Mouse (Mus musculus) forebrain, postnatal 0 days (tissue): ENCODE results near the gene Cep350. TPM values are rescaled to one million over a fixed set of nuclear protein-coding genes. Genes with fewer than 3 reads are reported as not detected.

Experiments used
- ATAC-seq: fragments of 200-750 bp; cut with Nextera tagmentation; 2 replicates; pipeline ENCODE4 v1.8.0; 2017; ENCODE audit warnings: mild to moderate bottlenecking, moderate library complexity
- DNase-seq: peaks from one replicate; pipeline ENCODE4 v3.0.0-alpha.2; 2015
- H3K27ac ChIP-seq: fragments of 300-500 bp; sonication (generic); 2 replicates; pipeline ENCODE4 v1.5.1; 2014; ENCODE audit warnings: low read depth, mild to moderate bottlenecking, antibody characterized with exemption, low read length, moderate library complexity, mixed read lengths
- H3K27me3 ChIP-seq: fragments of 300-500 bp; sonication (generic); 2 replicates; pipeline ENCODE4 v1.6.1; 2014; ENCODE audit warnings: mild to moderate bottlenecking, low read length, mixed read lengths; ENCODE audit not compliant: insufficient read depth
- H3K36me3 ChIP-seq: fragments of 300-500 bp; sonication (generic); 2 replicates; pipeline ENCODE4 v1.6.1; 2014; ENCODE audit warnings: mild to moderate bottlenecking, moderate library complexity; ENCODE audit not compliant: insufficient read depth
- H3K4me1 ChIP-seq: fragments of 300-500 bp; sonication (generic); 2 replicates; pipeline ENCODE4 v1.6.1; 2014; ENCODE audit warnings: antibody characterized with exemption; ENCODE audit not compliant: insufficient read depth
- H3K4me2 ChIP-seq: fragments of 300-500 bp; sonication (generic); 2 replicates; pipeline ENCODE4 v1.6.1; 2014; ENCODE audit warnings: low read depth, mild to moderate bottlenecking, moderate library complexity
- H3K4me3 ChIP-seq: fragments of 300-500 bp; sonication (generic); 2 replicates; pipeline ENCODE4 v1.5.1; 2014; ENCODE audit warnings: low read depth, low read length, mixed read lengths
- H3K9ac ChIP-seq: fragments of 300-500 bp; sonication (generic); 2 replicates; pipeline ENCODE4 v1.6.1; 2014; ENCODE audit warnings: mild to moderate bottlenecking
- H3K9me3 ChIP-seq: fragments of 300-500 bp; sonication (generic); 2 replicates; pipeline ENCODE4 v1.6.1; 2016; ENCODE audit warnings: low read length
- CTCF ChIP-seq: sonication (generic); IDR thresholded peaks from 2 replicates; pipeline ENCODE4 v1.5.1; 2016; ENCODE audit warnings: antibody characterized with exemption, control low read depth, low read depth
- WGBS: fragments of 180-500 bp; shearing (Covaris S2); extraction: QIAGEN DNeasy Blood & Tissue Kit; methylation state at CpG from one replicate; pipeline ENCODE4 v1.1.7; 2014; 5-methylcytosine and 5-hydroxymethylcytosine counted together
- polyA plus RNA-seq: library from polyadenylated mRNA; unstranded; fragments of >200 nt; fragmentation: Nextera tagmentation; extraction: Ambion mirVana; gene quantifications from 2 replicates; pipeline ENCODE4 v1.2.1, GENCODE M21; 2015
- total RNA-seq: library from RNA; depleted of rRNA; stranded (reverse); fragments of >200 nt; gene quantifications from 2 replicates; pipeline ENCODE4 v1.2.3, GENCODE M21; 2014

Cep350 gene
- total and polyA plus RNA-seq, 2 experiments from 2014 or later = 10.1 to 34.1 TPM

DNA sequence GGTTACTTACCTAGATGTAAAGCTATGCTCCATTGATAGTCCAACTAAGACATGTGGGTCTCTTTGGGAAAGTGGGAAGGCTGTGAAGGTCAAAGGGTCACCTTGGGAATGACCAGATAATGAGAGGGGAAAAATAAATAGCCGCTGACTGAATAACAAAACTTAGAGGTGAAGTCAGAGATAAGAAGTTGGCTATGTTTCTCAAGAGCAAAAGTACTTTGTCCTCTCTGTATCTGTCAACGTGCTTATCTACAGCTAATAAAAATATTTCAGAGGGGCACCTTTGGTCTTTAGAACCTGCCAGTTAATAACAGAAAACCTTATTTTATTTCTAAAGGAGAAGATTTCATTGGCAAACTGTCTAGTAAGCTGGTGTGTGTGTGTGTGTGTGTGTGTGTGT lies 22.6 kb upstream of the Cep350 start:
- Histone ChIP-seq H3K36me3 (no peaks in the 10 kb centered on the region), H3K4me2 (no peak overlapping the region), H3K9ac (no peak overlapping the region), H3K27ac (no peak overlapping the region), H3K27me3 (no peaks in the 10 kb centered on the region), H3K4me1 (no peaks in the 10 kb centered on the region), H3K9me3 (no peaks in the 10 kb centered on the region), H3K4me3 (no peak overlapping the region)
- ATAC-seq (no peak), DNase-seq (no peak)
- TF ChIP-seq CTCF = no peak
- WGBS = 86% methylated on average over 2 of the region's 2 CpGs

DNA sequence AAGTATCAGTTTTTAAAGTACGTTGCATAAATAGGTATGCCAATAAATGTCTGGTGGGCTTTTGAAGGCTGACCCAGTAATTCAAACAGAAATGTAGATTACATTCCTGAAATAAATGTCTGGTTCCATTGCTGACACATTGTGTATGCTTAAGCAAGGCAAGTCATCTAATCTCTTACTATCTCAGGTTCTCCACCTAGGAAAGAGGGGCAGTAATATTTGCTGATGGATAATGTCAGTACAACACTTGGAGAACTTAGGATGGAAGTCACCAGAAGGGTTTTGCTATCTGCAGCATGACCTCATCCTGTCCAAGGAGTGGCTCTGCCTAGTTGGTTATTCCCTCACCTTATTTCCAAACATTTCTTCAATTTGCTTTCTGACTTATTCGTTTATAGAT lies 21.5 kb upstream of the Cep350 start:
- WGBS = 87% methylated on average over 2 of the region's 2 CpGs
- no peaks in the 10 kb centered on the region for H3K36me3 ChIP-seq

DNA sequence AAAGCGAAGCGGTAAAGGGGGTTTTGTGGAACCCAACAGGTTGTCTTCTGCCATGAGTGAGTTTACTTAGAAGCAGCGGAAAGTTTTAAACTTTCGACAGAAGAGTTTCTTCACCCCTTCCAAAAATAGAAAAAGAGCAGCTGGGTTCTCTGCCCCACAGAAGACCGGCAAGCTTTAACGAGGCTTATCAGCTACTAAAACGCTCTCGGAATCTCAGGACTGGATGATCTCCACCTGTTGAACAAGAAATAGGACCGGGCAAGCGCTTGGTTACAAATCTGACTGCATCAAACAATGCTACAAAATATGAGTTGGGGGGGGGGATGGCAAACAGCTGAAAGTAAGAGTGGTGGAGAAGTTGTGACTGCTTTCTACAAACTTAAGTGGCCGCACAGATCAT lies 17.3 kb upstream of the Cep350 start:
- H3K36me3 ChIP-seq = no peaks in the 10 kb centered on the region
- no peaks in the 10 kb centered on the region for H3K9me3 ChIP-seq
- no peak overlapping the region for H3K9ac ChIP-seq
- H3K27ac ChIP-seq = no peak overlapping the region
- no peak overlapping the region for H3K4me2 ChIP-seq
- no peaks in the 10 kb centered on the region for H3K4me1 ChIP-seq
- ATAC-seq (no peak), DNase-seq (no peak)
- no peak overlapping the region for H3K4me3 ChIP-seq
- H3K27me3 ChIP-seq = no peaks in the 10 kb centered on the region
- TF ChIP-seq CTCF = no peak
- 61% methylated on average over 11 of the region's 11 CpGs for WGBS

More for the DNA sequence above, 21.5 kb upstream of the Cep350 start:
- Histone ChIP-seq H3K4me1 (no peaks in the 10 kb centered on the region), H3K9ac (no peak overlapping the region), H3K27ac (no peak overlapping the region), H3K4me2 (no peak overlapping the region), H3K4me3 (no peak overlapping the region), H3K27me3 (no peaks in the 10 kb centered on the region), H3K9me3 (no peaks in the 10 kb centered on the region)
- no peak for DNase-seq
- no peak for ATAC-seq
- TF ChIP-seq CTCF = no peak

DNA sequence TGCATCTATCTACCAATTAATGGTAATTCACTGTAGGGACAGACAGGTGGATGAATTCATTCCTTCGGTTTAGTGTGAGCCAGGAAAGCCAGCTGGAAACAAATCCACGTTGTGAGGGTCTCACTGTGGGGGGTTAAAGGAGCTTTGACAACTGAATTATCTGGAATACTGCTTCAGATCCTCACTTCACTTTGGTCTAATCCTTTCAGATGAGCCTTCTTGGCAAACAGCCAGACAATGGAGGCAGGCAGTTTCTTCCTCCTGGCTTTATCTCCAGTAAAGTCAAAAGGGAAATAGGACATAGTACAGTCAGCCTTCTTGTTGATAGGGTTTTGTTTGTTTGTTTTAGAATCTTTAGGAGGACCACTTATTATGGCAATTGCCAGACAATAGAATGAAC lies 16.3 kb upstream of the Cep350 start:
- WGBS = 0% methylated on average over 2 of the region's 2 CpGs
- Histone ChIP-seq H3K4me2 (no peak overlapping the region), H3K9me3 (no peaks in the 10 kb centered on the region), H3K4me3 (no peak overlapping the region), H3K4me1 (no peaks in the 10 kb centered on the region), H3K9ac (no peak overlapping the region), H3K36me3 (no peaks in the 10 kb centered on the region), H3K27me3 (no peaks in the 10 kb centered on the region), H3K27ac (no peak overlapping the region)
- no peak for ATAC-seq
- no peak for DNase-seq
- TF ChIP-seq CTCF = no peak

DNA sequence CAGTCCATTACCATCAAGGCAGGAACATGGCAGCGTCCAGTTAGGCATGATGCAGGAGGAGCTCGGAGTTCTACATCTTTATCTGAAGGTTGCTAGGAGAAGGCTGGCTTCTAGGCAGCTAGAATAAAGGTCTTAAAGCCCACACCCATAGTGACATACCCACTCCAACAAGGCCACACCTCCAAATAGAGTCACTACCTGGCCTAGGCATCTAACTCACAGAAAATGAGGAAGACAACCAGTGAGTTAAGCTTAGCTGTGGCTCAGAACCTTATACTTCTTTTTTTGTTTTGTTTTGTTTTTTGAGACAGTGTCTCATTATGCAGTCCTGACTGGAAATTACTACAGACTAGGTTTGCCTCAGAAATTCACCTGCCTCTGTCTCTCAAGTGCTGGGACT lies 14.6 kb upstream of the Cep350 start:
- H3K4me1 ChIP-seq = no peaks in the 10 kb centered on the region
- no peak for TF ChIP-seq CTCF
- no peak overlapping the region for H3K27ac ChIP-seq
- H3K9me3 ChIP-seq = no peaks in the 10 kb centered on the region
- no peak for DNase-seq
- H3K36me3 ChIP-seq = no peaks in the 10 kb centered on the region
- ATAC-seq = no peak
- H3K27me3 ChIP-seq = no peaks in the 10 kb centered on the region
- WGBS = 79% methylated on average over 2 of the region's 2 CpGs
- H3K4me2 ChIP-seq = no peak overlapping the region
- H3K9ac ChIP-seq = no peak overlapping the region
- no peak overlapping the region for H3K4me3 ChIP-seq

DNA sequence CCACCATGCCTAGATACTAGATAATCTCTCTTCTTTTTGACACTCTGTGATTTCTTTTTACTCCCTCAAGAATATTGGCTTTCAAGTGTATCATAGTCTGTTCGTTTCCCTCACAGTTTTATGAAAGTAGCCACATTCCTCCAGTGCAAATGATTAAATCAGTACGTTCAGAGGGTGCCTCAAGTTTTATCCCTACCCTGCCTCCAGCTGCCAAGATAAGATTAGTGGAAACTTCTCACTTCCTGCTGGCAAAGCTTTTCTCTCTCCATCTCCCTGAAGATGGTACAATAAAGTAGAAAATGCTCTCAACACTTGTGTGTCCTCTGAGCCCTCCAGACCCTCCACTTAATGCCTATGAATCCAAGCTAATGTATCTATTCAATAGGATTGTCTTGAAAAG lies 1.9 kb upstream of the Cep350 start:
- no peak overlapping the region for H3K9ac ChIP-seq
- H3K27ac ChIP-seq = no peak overlapping the region
- H3K4me3 ChIP-seq = no peak overlapping the region
- H3K9me3 ChIP-seq = no peaks in the 10 kb centered on the region
- no peak for TF ChIP-seq CTCF
- H3K4me1 ChIP-seq = peaks cover 17% of the 10 kb centered on the region; the same call in 1 of the 2 replicates
- no peak overlapping the region for H3K4me2 ChIP-seq
- no peaks in the 10 kb centered on the region; the same call in 1 of the 2 replicates for H3K27me3 ChIP-seq
- no peaks in the 10 kb centered on the region for H3K36me3 ChIP-seq
- WGBS = 59% methylated on average over 2 of the region's 2 CpGs
- ATAC-seq = no peak
- no peak for DNase-seq

DNA sequence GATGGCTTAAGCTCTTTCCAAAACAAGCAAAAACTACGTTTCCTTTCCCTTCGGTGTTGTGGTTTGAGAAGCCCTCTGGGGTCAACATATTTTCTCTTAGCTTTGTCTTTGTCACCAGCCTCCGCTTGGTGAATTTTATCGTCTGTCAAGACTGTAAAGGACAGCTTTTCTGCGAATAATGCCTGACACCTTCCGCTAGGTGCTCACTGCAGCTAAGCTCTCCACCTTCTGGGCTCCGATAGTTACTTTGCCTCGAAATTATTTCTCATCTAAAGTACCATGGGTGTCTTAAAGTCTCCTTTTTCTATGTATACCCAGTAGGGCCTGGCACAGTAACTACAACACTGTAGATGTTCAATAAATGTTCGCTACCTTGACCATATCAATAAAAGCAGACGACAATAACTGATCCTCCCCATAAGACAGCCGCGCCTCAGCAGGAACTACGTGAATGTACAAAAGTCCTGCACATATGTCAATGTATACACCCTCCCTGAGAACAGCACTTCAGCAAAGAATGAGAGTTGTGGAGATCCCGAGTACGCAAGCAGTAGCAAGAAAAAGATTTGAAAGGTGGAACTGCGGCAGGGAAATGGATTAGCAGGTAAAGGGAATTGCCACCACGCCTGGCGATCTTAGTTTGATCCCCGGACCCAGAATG lies 794 bp upstream of the Cep350 start:
- peak overlapping the region; percentile 97 for H3K9ac ChIP-seq
- DNase-seq = no peak
- peak; percentile 49 for TF ChIP-seq CTCF

More for the DNA sequence above, 794 bp upstream of the Cep350 start:
- Histone ChIP-seq H3K4me2 (peak overlapping the region; percentile 70), H3K27me3 (no peaks in the 10 kb centered on the region; the same call in 1 of the 2 replicates), H3K27ac (peak overlapping the region; percentile 95), H3K4me1 (peaks cover 17% of the 10 kb centered on the region; the same call in 1 of the 2 replicates), H3K36me3 (no peaks in the 10 kb centered on the region), H3K9me3 (no peaks in the 10 kb centered on the region), H3K4me3 (peak overlapping the region; percentile 99)
- 4% methylated on average over 19 of the region's 19 CpGs for WGBS
- peak; percentile 16 for ATAC-seq
